Mouse (Mus musculus): Measurements from ENCODE around the gene Odf3l1. TPM values are rescaled to one million over a fixed set of nuclear protein-coding genes. Genes with fewer than 3 reads are reported as not detected.

The Odf3l1 gene
- total and polyA plus RNA-seq, 2 experiments from 2014 or later = 0.25 TPM; not detected in 1

GRCm38 (mm10) chr9:56864832-56865231, 353 bp upstream of the Odf3l1 start, which contains the start of gene Cspg4:
TSS of gene Cspg4 (plus strand) at chr9:56865033.
- 5% methylated on average over 24 of the region's 24 CpGs for WGBS
- DNase-seq (ENCODE audit: low spot score) = peak; percentile 48
- ATAC-seq (ENCODE audit: low FRiP score) = no peak
- Histone ChIP-seq H3K27me3 (ENCODE audit: insufficient read depth, low read length) (peaks cover 7% of the 10 kb centered on the region), H3K4me2 (ENCODE audit: low read depth, low read length, poor library complexity, severe bottlenecking) (peak within 1 kb of the TSS; percentile 44), H3K36me3 (ENCODE audit: insufficient read depth, low read length) (no peaks in the 10 kb centered on the region), H3K4me1 (ENCODE audit: insufficient read depth, low read length) (no peaks in the 10 kb centered on the region), H3K27ac (ENCODE audit: low read depth, low read length) (no peak within 1 kb of the TSS), H3K9ac (replicated peaks; ENCODE audit: low read length, poor library complexity, severe bottlenecking) (0 out of 2 replicates have a peak within 1 kb of the TSS, but pooled peaks have one; percentile 13), H3K9me3 (ENCODE audit: low read length) (no peaks in the 10 kb centered on the region), H3K4me3 (ENCODE audit: low read depth, low read length) (peak within 1 kb of the TSS; percentile 25)
- no peak for TF ChIP-seq CTCF (IDR thresholded peaks at IDR 0.05)

- no peak for TF ChIP-seq CTCF (IDR thresholded peaks at IDR 0.05)
- H3K4me2 ChIP-seq (ENCODE audit: low read depth, low read length, poor library complexity, severe bottlenecking) = no peak overlapping the region
- H3K9ac ChIP-seq (replicated peaks; ENCODE audit: low read length, poor library complexity, severe bottlenecking) = no peak overlapping the region
- no peaks in the 10 kb centered on the region for H3K36me3 ChIP-seq (ENCODE audit: insufficient read depth, low read length)
- WGBS = 78% methylated on average over 2 of the region's 2 CpGs
- peaks cover 7% of the 10 kb centered on the region for H3K27me3 ChIP-seq (ENCODE audit: insufficient read depth, low read length)
- no peaks in the 10 kb centered on the region for H3K9me3 ChIP-seq (ENCODE audit: low read length)
- ATAC-seq (ENCODE audit: low FRiP score) (no peak), DNase-seq (ENCODE audit: low spot score) (no peak)
- H3K27ac ChIP-seq (ENCODE audit: low read depth, low read length) = no peak overlapping the region
- no peaks in the 10 kb centered on the region for H3K4me1 ChIP-seq (ENCODE audit: insufficient read depth, low read length)
- H3K4me3 ChIP-seq (ENCODE audit: low read depth, low read length) = no peak overlapping the region
These were observed 1.6 kb downstream of the Odf3l1 start for GRCm38 (mm10) chr9:56862863-56863262.

- Histone ChIP-seq H3K4me2 (ENCODE audit: low read depth, low read length, poor library complexity, severe bottlenecking) (no peak overlapping the region), H3K27ac (ENCODE audit: low read depth, low read length) (no peak overlapping the region), H3K9ac (replicated peaks; ENCODE audit: low read length, poor library complexity, severe bottlenecking) (no peak overlapping the region), H3K4me1 (ENCODE audit: insufficient read depth, low read length) (no peaks in the 10 kb centered on the region), H3K36me3 (ENCODE audit: insufficient read depth, low read length) (no peaks in the 10 kb centered on the region), H3K9me3 (ENCODE audit: low read length) (no peaks in the 10 kb centered on the region), H3K27me3 (ENCODE audit: insufficient read depth, low read length) (peaks cover 7% of the 10 kb centered on the region), H3K4me3 (ENCODE audit: low read depth, low read length) (no peak overlapping the region)
- TF ChIP-seq CTCF (IDR thresholded peaks at IDR 0.05) = no peak
- DNase-seq (ENCODE audit: low spot score) (no peak), ATAC-seq (ENCODE audit: low FRiP score) (no peak)
- 67% methylated on average over 15 of the region's 15 CpGs for WGBS
These were observed 3.8 kb downstream of the Odf3l1 start for GRCm38 (mm10) chr9:56860486-56861269.

- H3K4me2 ChIP-seq (ENCODE audit: low read depth, low read length, poor library complexity, severe bottlenecking) = no peak overlapping the region
- no peaks in the 10 kb centered on the region for H3K36me3 ChIP-seq (ENCODE audit: insufficient read depth, low read length)
- no peak for ATAC-seq (ENCODE audit: low FRiP score)
- H3K27me3 ChIP-seq (ENCODE audit: insufficient read depth, low read length) = peaks cover 5% of the 10 kb centered on the region
- H3K4me1 ChIP-seq (ENCODE audit: insufficient read depth, low read length) = no peaks in the 10 kb centered on the region
- no peak for DNase-seq (ENCODE audit: low spot score)
- 83% methylated on average over 3 of the region's 3 CpGs for WGBS
- H3K9me3 ChIP-seq (ENCODE audit: low read length) = no peaks in the 10 kb centered on the region
- no peak overlapping the region for H3K27ac ChIP-seq (ENCODE audit: low read depth, low read length)
- no peak for TF ChIP-seq CTCF (IDR thresholded peaks at IDR 0.05)
- no peak overlapping the region for H3K9ac ChIP-seq (replicated peaks; ENCODE audit: low read length, poor library complexity, severe bottlenecking)
- no peak overlapping the region for H3K4me3 ChIP-seq (ENCODE audit: low read depth, low read length)
These were observed 4.4 kb downstream of the Odf3l1 start for GRCm38 (mm10) chr9:56860035-56860434.

- ATAC-seq (ENCODE audit: low FRiP score) (no peak), DNase-seq (ENCODE audit: low spot score) (no peak)
- H3K4me1 ChIP-seq (ENCODE audit: insufficient read depth, low read length) = no peaks in the 10 kb centered on the region
- 71% methylated on average over 3 of the region's 3 CpGs for WGBS
- no peak for TF ChIP-seq CTCF (IDR thresholded peaks at IDR 0.05)
- no peaks in the 10 kb centered on the region for H3K27me3 ChIP-seq (ENCODE audit: insufficient read depth, low read length)
- no peaks in the 10 kb centered on the region for H3K9me3 ChIP-seq (ENCODE audit: low read length)
- H3K9ac ChIP-seq (replicated peaks; ENCODE audit: low read length, poor library complexity, severe bottlenecking) = no peak overlapping the region
- H3K4me3 ChIP-seq (ENCODE audit: low read depth, low read length) = no peak overlapping the region
- H3K36me3 ChIP-seq (ENCODE audit: insufficient read depth, low read length) = no peaks in the 10 kb centered on the region
- no peak overlapping the region for H3K27ac ChIP-seq (ENCODE audit: low read depth, low read length)
- no peak overlapping the region for H3K4me2 ChIP-seq (ENCODE audit: low read depth, low read length, poor library complexity, severe bottlenecking)
These were observed 7.0 kb downstream of the Odf3l1 start for GRCm38 (mm10) chr9:56857463-56857862.

- no peaks in the 10 kb centered on the region for H3K4me1 ChIP-seq (ENCODE audit: insufficient read depth, low read length)
- H3K9ac ChIP-seq (replicated peaks; ENCODE audit: low read length, poor library complexity, severe bottlenecking) = no peak overlapping the region
- TF ChIP-seq CTCF (IDR thresholded peaks at IDR 0.05) = no peak
- peak; percentile 35 for DNase-seq (ENCODE audit: low spot score)
- no peaks in the 10 kb centered on the region for H3K36me3 ChIP-seq (ENCODE audit: insufficient read depth, low read length)
- H3K4me3 ChIP-seq (ENCODE audit: low read depth, low read length) = no peak overlapping the region
- ATAC-seq (ENCODE audit: low FRiP score) = peak; percentile 27; the same call in 1 of the 2 replicates
- H3K27ac ChIP-seq (ENCODE audit: low read depth, low read length) = no peak overlapping the region
- no peaks in the 10 kb centered on the region for H3K27me3 ChIP-seq (ENCODE audit: insufficient read depth, low read length)
- no peak overlapping the region for H3K4me2 ChIP-seq (ENCODE audit: low read depth, low read length, poor library complexity, severe bottlenecking)
- H3K9me3 ChIP-seq (ENCODE audit: low read length) = no peaks in the 10 kb centered on the region
- 36% methylated on average over 11 of the region's 11 CpGs for WGBS
These were observed 12.7 kb downstream of the Odf3l1 start for GRCm38 (mm10) chr9:56851778-56852177.

Measured in midbrain, postnatal 0 days (tissue).